Mouse (Mus musculus) olfactory bulb, adult 2 months (tissue): ENCODE measurements around the gene Cep95. TPM values are rescaled to one million over a fixed set of nuclear protein-coding genes. Genes with fewer than 3 reads are reported as not detected.
"Not testable (repeated sequence)": the region's sequence is repeated elsewhere in the genome, so short reads cannot be mapped to it uniquely, and the experiment has no call there.

ENCODE experiments used
- H3K27ac ChIP-seq: fragments of 200-500 bp; 2 replicates; pipeline ENCODE4 v1.5.1; 2012; ENCODE audit warnings: low read depth, low read length; ENCODE audit not compliant: insufficient read depth
- H3K4me1 ChIP-seq: fragments of 200-500 bp; 2 replicates; pipeline ENCODE4 v1.6.1; 2012; ENCODE audit warnings: low read length; ENCODE audit not compliant: control insufficient read depth, insufficient read depth
- H3K4me3 ChIP-seq: fragments of 200-500 bp; 2 replicates; pipeline ENCODE4 v1.5.1; 2012; ENCODE audit warnings: mild to moderate bottlenecking, low read depth, low read length, moderate library complexity; ENCODE audit not compliant: insufficient read depth
- CTCF ChIP-seq: fragments of 200-500 bp; IDR thresholded peaks from 2 replicates; pipeline ENCODE4 v1.5.1; 2012; ENCODE audit warnings: low read depth, mild to moderate bottlenecking, low read length, moderate library complexity; ENCODE audit not compliant: insufficient read depth
- POLR2A ChIP-seq: fragments of 200-500 bp; IDR thresholded peaks from 2 replicates; pipeline ENCODE4 v1.6.1; 2012; ENCODE audit warnings: mild to moderate bottlenecking, low read depth, low read length, moderate library complexity; ENCODE audit not compliant: insufficient read depth
- WGBS: fragments of 180-500 bp; shearing (Covaris S2); methylation state at CpG from one replicate; pipeline ENCODE4 v1.1.7; 2018; 5-methylcytosine and 5-hydroxymethylcytosine counted together
- polyA plus RNA-seq: library from polyadenylated mRNA; stranded (reverse); fragments of >200 nt; gene quantifications from 2 replicates; pipeline ENCODE4 v1.2.4, GENCODE M21; 2012; ENCODE audit warnings: low replicate concordance; ENCODE audit not compliant: missing spikeins, insufficient read depth, insufficient read length

Cep95 gene
- polyA plus RNA-seq, 1 experiment, result not detected

DNA sequence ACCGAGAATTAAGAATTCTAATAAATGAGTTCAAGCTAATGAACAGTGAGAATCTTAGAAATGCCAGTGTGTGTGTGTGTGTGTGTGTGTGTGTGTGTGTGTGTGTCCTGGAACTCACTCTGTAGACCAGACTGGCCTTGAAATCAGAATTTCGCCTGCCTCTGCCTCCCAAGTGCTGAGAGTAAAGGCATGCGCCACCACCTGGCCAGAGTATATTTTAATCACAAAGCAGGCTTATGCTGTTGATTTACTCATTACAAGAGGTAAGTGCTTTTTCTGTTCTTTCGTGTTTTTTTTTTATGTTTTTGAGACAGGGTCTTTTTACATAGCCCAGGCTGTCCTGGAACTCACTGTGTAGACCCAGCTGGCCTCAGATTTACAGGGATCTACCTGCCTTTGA is 4.8 kb downstream of the Cep95 start:
- Histone ChIP-seq H3K27ac (no peak overlapping the region), H3K4me1 (no peaks in the 10 kb centered on the region), H3K4me3 (no peak overlapping the region)
- 68% methylated on average over 4 of the region's 4 CpGs for WGBS
- TF ChIP-seq CTCF, result no peak
- TF ChIP-seq POLR2A, result no peak

DNA sequence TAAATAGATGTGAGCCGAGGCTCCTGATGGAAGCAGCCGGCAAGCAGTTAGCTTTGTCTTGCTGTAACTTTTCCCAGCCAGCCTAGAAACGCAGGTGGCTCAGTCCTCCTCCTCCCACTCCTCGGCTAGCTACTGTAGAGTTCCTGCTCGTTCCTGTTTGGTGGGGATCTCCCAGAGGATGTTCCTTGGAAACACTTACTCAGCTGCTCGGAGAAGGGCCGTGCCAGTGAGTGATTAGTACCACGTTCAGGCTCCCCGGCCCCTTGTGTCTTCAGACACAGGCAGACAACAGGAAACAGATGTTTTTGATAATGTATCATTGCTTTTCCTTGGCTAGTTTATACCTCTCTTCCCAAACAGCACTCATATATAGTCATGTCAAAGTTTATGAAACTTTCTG is 6.6 kb downstream of the Cep95 start:
- WGBS, result 39% methylated on average over 9 of the region's 9 CpGs
- TF ChIP-seq POLR2A, result no peak
- H3K4me3 ChIP-seq, result no peak overlapping the region

DNA sequence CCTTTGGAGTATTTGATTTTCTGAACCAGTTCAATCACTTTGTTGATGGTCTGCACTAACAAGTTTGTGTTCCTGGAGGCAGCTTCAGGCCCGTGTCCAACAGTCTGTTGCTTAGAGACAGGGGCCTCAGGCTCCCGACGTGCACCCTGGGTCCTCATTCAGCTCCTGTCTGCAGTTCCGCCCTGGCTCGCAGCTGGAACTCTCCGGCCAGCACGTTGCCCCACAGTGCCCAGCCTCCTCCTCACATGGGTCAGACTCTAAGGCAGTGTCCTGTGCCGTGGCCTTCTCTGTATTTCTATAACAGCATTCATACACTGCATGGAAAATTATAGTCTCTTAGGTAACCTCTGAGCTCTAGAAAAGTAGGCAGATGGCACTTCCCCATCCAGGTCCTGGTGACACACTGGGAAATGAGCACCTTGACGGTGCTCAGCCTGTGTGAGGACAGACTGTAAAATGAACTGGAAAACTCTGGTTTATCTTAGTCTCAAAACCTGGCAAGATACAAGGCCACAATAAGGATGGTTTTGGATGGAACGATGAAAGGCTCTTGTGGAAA is 13.1 kb downstream of the Cep95 start:
- H3K4me1 ChIP-seq, result no peaks in the 10 kb centered on the region
- WGBS, result 44% methylated on average over 10 of the region's 10 CpGs
- H3K4me3 ChIP-seq, result no peak overlapping the region
- TF ChIP-seq CTCF (no peak), POLR2A (no peak)
- H3K27ac ChIP-seq, result no peak overlapping the region

More for the DNA sequence above, 6.6 kb downstream of the Cep95 start:
- no peak overlapping the region for H3K27ac ChIP-seq
- H3K4me1 ChIP-seq, result no peaks in the 10 kb centered on the region

DNA sequence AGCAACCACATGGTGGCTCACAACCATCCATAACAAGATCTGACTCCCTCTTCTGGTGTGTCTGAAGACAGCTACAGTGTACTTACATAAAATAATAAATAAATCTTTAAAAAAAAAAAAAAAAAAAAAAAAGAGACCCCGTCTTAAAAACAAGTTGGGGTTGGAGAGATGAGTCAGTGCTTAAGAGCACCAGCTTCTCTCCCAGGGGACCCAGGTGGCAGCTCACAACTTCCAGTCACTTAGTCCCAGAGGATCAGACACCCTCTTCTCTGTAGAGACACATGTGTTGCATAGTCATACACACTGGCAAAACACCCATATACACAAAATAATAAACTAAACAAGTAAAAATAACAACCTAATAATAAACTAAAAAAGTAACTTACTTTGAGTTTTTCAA is 18.4 kb downstream of the Cep95 start:
- H3K4me3 ChIP-seq, H3K27ac ChIP-seq, H3K4me1 ChIP-seq: not testable (repeated sequence)
- WGBS, result 53% methylated on average over 1 of the region's 1 CpGs

DNA sequence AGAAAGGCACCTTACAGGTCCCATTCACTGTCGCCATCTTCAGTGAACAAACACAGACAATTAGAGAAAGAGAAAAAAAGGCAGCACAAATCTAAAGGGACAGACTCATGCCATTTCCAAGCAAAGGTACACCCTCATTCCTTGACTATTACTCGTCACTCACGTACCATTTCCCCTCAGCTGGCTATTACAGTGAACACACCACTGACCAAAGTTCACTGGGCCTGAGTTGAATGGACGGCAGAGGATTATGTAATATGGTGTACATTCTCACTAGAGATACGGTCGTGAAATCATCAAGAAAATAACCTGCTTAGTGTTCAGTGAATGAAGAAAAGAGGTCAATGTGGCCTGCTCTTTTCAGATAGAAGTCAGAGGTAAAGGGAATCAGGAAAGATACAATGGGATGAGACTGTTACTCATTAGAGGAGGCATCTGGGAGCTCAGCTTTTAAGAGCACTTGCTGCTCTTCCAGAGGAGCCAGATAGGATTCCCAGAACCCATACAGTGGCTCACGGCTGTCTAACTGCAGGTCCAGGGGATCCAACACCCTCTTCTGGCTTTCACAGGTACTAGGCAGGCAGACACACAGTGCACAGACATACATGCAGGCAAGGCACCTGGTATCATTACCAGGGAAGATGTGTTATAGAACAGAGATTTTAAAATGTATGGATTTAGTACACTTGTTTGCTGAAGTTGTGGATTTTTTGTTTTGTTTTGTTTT is 23.5 kb downstream of the Cep95 start:
- WGBS, result 92% methylated on average over 7 of the region's 7 CpGs
- no peak overlapping the region for H3K4me3 ChIP-seq
- H3K4me1 ChIP-seq, result peaks cover 3% of the 10 kb centered on the region; the same call in 1 of the 2 replicates
- no peak overlapping the region for H3K27ac ChIP-seq
- no peak for TF ChIP-seq CTCF
- TF ChIP-seq POLR2A, result no peak

DNA sequence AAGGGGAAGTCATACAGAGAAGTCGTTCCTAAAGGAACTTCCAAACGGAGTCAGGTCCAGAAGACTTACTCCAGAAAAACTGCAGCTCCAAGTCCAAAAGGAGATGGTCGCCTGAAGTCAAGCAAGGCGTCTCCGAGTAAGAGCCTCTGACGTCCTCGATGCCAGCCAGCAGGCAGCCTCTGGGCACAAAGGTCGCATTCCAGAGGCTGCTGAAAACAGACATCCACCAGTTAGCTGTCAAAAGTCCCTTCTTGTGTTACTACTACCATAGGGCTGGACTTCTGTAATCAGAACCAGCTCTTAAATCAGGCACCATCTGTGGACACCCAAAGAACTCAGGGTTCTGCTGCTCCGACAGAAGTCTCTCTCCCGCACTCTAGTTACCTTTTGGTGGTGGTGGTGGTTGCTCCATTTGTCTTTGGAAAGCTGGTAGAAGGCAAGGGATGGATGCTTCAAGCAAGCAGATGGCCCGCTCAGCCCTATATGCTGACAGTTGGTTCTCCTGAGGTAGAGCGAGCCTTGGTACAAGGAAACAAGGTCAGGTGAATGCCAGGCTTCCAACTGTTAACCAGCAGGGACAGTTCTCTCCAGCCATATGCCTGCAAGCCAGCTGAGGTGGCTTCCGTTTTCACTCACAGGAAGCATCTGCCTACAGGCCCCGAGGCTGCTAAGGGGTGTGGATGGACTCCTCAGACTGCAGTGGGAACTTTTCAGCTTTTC is 25.7 kb downstream of the Cep95 start:
- 82% methylated on average over 14 of the region's 14 CpGs for WGBS
- Histone ChIP-seq H3K4me3 (no peak overlapping the region), H3K4me1 (peaks cover 8% of the 10 kb centered on the region), H3K27ac (no peak overlapping the region)
- TF ChIP-seq POLR2A (no peak), CTCF (no peak)

DNA sequence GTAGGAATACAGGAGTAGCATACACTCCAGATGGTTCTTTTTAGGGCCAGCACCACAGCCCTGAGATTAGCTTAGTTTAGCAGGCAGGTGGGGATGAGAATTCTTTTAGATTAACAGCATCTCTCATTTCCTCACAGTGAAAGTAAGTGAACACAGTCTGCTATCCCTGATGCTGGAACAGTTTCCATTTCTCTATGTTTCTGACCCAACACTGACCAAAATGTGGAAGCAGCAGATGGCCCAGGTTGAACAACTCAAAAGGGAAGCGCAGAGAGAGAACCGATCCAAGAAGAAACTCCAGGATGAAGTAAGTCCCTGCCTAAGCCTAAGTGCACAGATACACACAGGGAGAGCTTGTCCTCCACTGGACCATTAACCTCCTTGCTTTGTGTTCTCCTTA is 26.3 kb downstream of the Cep95 start:
- WGBS, result 96% methylated on average over 2 of the region's 2 CpGs
- H3K4me1 ChIP-seq, result peaks cover 12% of the 10 kb centered on the region
- H3K27ac ChIP-seq, result no peak overlapping the region
- H3K4me3 ChIP-seq, result no peak overlapping the region
- TF ChIP-seq CTCF (no peak), POLR2A (no peak)

DNA sequence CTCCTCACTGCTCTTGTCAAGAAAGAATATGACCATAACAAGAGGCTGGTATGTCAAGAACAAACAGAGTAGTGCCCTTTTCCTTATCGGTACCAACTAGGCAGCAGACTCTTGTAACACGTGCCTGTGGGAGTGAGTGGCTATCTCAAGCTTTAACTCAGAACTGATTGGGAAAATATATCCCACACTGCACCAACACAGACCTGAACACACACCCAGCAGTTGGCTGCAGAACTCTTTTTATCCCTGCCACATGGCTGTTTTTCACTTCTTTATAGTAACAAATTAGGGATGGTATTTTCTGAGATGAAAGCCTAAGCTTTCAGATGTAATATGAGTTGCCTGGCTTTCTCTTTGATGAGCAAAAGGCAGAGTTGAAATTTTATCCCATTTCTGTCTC is 26.7 kb downstream of the Cep95 start:
- 93% methylated on average over 2 of the region's 2 CpGs for WGBS
- H3K27ac ChIP-seq, result no peak overlapping the region

DNA sequence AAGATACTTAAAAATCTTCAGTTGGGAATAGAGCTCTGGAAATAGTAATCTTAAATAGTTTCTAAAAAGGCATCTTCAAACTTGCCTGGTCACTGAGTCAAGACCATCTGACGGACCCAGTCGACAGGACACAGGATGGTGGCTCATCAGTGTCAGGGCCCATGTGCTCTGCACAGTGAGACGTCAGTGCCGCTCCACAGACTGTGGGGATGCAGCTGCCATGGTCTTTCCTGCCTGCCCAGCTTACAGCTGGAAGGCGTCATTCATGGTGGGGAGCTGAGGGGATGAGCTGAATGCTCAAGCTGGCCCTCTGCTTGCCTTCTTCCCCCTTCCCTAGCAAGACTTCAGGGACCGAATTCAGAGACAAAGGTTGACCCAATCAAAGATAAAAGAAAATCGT is 27.3 kb downstream of the Cep95 start:
- Histone ChIP-seq H3K4me1 (peaks cover 16% of the 10 kb centered on the region), H3K4me3 (no peak overlapping the region), H3K27ac (no peak overlapping the region)
- 77% methylated on average over 7 of the region's 7 CpGs for WGBS
- TF ChIP-seq POLR2A (no peak), CTCF (no peak)

More for the DNA sequence above, 26.7 kb downstream of the Cep95 start:
- Histone ChIP-seq H3K4me3 (no peak overlapping the region), H3K4me1 (peaks cover 14% of the 10 kb centered on the region)
- TF ChIP-seq POLR2A (no peak), CTCF (no peak)
